Mouse (Mus musculus) spleen, adult 2 months (tissue): ENCODE measurements around the gene Dglucy. TPM values are rescaled to one million over a fixed set of nuclear protein-coding genes. Genes with fewer than 3 reads are reported as not detected.
A peak's percentile ranks its signal among the peaks of the same experiment; 100 is the strongest.

Experiments used
- DNase-seq, 2 experiments: peaks; one replicate each; pipeline versions ENCODE4 v3.0.0 to v3.0.0-alpha.2; 2012 to 2021; ENCODE audit warnings: low spot score in 2 of 2, low read depth in 1 of 2
- H3K27ac ChIP-seq: fragments of 200-500 bp; 2 replicates; pipeline ENCODE4 v1.5.1; 2012; ENCODE audit warnings: low read length, inconsistent platforms; ENCODE audit not compliant: insufficient read depth
- H3K27me3 ChIP-seq: fragments of 200-500 bp; 2 replicates; pipeline ENCODE4 v1.6.1; 2012; ENCODE audit warnings: mild to moderate bottlenecking, moderate library complexity, low read length, inconsistent platforms; ENCODE audit not compliant: control insufficient read depth, insufficient read depth
- H3K36me3 ChIP-seq: fragments of 200-500 bp; 2 replicates; pipeline ENCODE4 v1.6.1; 2012; ENCODE audit warnings: mild to moderate bottlenecking, low read length, inconsistent platforms; ENCODE audit not compliant: control insufficient read depth, insufficient read depth
- H3K4me1 ChIP-seq: fragments of 200-500 bp; 2 replicates; pipeline ENCODE4 v1.6.1; 2011; ENCODE audit warnings: inconsistent platforms; ENCODE audit not compliant: control insufficient read depth, insufficient read depth, insufficient read length
- H3K4me3 ChIP-seq: fragments of 200-500 bp; 2 replicates; pipeline ENCODE4 v1.5.1; 2011; ENCODE audit warnings: mild to moderate bottlenecking, inconsistent platforms; ENCODE audit not compliant: insufficient read depth, insufficient read length; ENCODE audit errors: extremely low read depth
- CTCF ChIP-seq: fragments of 200-500 bp; IDR thresholded peaks from 2 replicates; pipeline ENCODE4 v1.5.1; 2011; ENCODE audit warnings: mild to moderate bottlenecking, inconsistent platforms; ENCODE audit not compliant: insufficient read depth, insufficient read length, insufficient replicate concordance; ENCODE audit errors: extremely low read depth
- POLR2A ChIP-seq: fragments of 200-500 bp; IDR thresholded peaks from 2 replicates; pipeline ENCODE4 v1.6.1; 2011; ENCODE audit warnings: low read depth, low read length, inconsistent platforms
- WGBS: fragments of 180-500 bp; shearing (Covaris S2); methylation state at CpG from one replicate; pipeline ENCODE4 v1.1.7; 2018; 5-methylcytosine and 5-hydroxymethylcytosine counted together
- polyA plus RNA-seq: library from polyadenylated mRNA; depleted of rRNA; stranded (reverse); fragments of >200 nt; gene quantifications from 2 replicates; pipeline ENCODE4 v1.2.3, GENCODE M21; 2012

Dglucy gene
- polyA plus RNA-seq, 1 experiment = 5.2 TPM

- Histone ChIP-seq H3K27ac (no peak overlapping the region), H3K36me3 (no peaks in the 10 kb centered on the region), H3K4me3 (no peak overlapping the region), H3K4me1 (no peaks in the 10 kb centered on the region), H3K27me3 (no peaks in the 10 kb centered on the region)
- no peak for DNase-seq
- TF ChIP-seq CTCF = no peak
- TF ChIP-seq POLR2A = no peak
- WGBS = 68% methylated on average over 2 of the region's 2 CpGs
Observed at GRCm38 (mm10) chr12:100742468-100742867, 36.4 kb upstream of the Dglucy start.

GRCm38 (mm10) chr12:100752977-100753376 lies 25.9 kb upstream of the Dglucy start:
- no peak for TF ChIP-seq CTCF
- TF ChIP-seq POLR2A = no peak
- Histone ChIP-seq H3K4me3 (no peak overlapping the region), H3K27me3 (no peaks in the 10 kb centered on the region), H3K27ac (no peak overlapping the region), H3K4me1 (no peaks in the 10 kb centered on the region), H3K36me3 (no peaks in the 10 kb centered on the region)
- no peak for DNase-seq
- WGBS = 50% methylated on average over 1 of the region's 1 CpGs

GRCm38 (mm10) chr12:100753716-100754115 lies 25.1 kb upstream of the Dglucy start:
- H3K4me1 ChIP-seq = no peaks in the 10 kb centered on the region
- DNase-seq = no peak

GRCm38 (mm10) chr12:100757427-100757826 lies 21.4 kb upstream of the Dglucy start:
- Histone ChIP-seq H3K36me3 (no peaks in the 10 kb centered on the region), H3K27me3 (no peaks in the 10 kb centered on the region), H3K4me3 (no peak overlapping the region), H3K27ac (no peak overlapping the region), H3K4me1 (no peaks in the 10 kb centered on the region)
- TF ChIP-seq POLR2A = no peak
- DNase-seq = no peak
- WGBS = 92% methylated on average over 4 of the region's 4 CpGs

More at GRCm38 (mm10) chr12:100753716-100754115, 25.1 kb upstream of the Dglucy start:
- TF ChIP-seq CTCF (no peak), POLR2A (no peak)
- Histone ChIP-seq H3K27ac (no peak overlapping the region), H3K4me3 (no peak overlapping the region), H3K27me3 (no peaks in the 10 kb centered on the region), H3K36me3 (no peaks in the 10 kb centered on the region)
- 82% methylated on average over 1 of the region's 1 CpGs for WGBS

GRCm38 (mm10) chr12:100762663-100763425 lies 16.0 kb upstream of the Dglucy start:
- peaks cover 17% of the 10 kb centered on the region for H3K4me1 ChIP-seq
- WGBS = 82% methylated on average over 11 of the region's 11 CpGs
- no peak overlapping the region for H3K27ac ChIP-seq
- TF ChIP-seq POLR2A (no peak), CTCF (no peak)
- DNase-seq = no peak
- no peaks in the 10 kb centered on the region for H3K27me3 ChIP-seq
- no peak overlapping the region for H3K4me3 ChIP-seq
- no peaks in the 10 kb centered on the region for H3K36me3 ChIP-seq

- no peak for DNase-seq
- WGBS = 17% methylated on average over 13 of the region's 13 CpGs
- peak overlapping the region; percentile 70 for H3K27ac ChIP-seq
Observed at GRCm38 (mm10) chr12:100764329-100765018, 14.4 kb upstream of the Dglucy start.

GRCm38 (mm10) chr12:100769871-100770270 lies 9.0 kb upstream of the Dglucy start:
- DNase-seq = no peak
- no peak overlapping the region for H3K27ac ChIP-seq
- no peaks in the 10 kb centered on the region for H3K27me3 ChIP-seq
- peaks cover 15% of the 10 kb centered on the region for H3K4me1 ChIP-seq
- TF ChIP-seq POLR2A = no peak
- no peak for TF ChIP-seq CTCF
- 88% methylated on average over 6 of the region's 6 CpGs for WGBS
- H3K4me3 ChIP-seq = no peak overlapping the region
- H3K36me3 ChIP-seq = no peaks in the 10 kb centered on the region

More at GRCm38 (mm10) chr12:100764329-100765018, 14.4 kb upstream of the Dglucy start:
- no peaks in the 10 kb centered on the region for H3K36me3 ChIP-seq
- no peaks in the 10 kb centered on the region for H3K27me3 ChIP-seq
- no peak for TF ChIP-seq POLR2A
- no peak for TF ChIP-seq CTCF
- no peak overlapping the region for H3K4me3 ChIP-seq
- peaks cover 17% of the 10 kb centered on the region for H3K4me1 ChIP-seq
